Mouse (Mus musculus): ENCODE data around the gene Lrrc2.

Lrrc2 gene

DNA sequence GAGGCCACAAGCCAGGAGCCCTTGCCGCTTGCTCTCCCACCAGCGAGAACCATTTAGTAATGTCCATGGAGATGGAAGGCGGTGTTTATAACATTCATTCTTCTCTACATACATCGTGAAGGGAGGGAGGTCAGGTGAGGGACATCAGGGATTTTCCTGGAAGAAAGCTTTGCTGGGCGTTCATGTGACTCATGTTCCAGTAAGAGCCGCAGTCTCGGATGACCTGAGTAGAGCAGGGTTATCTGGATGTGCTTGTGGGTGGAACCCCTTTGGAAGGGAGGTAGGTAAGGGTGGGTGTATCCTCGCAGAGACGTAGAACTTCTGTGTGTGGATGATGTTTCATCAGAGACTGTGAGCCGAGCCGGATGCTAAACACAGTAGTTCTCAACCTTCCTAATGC is at the start of gene Lrrc2:
Gene Lrrc2, plus strand, starts transcription at position 149 of the 400 bp plus-strand sequence.
- no peak for DNase-seq (ENCODE audit: low spot score in 2 of 2)

DNA sequence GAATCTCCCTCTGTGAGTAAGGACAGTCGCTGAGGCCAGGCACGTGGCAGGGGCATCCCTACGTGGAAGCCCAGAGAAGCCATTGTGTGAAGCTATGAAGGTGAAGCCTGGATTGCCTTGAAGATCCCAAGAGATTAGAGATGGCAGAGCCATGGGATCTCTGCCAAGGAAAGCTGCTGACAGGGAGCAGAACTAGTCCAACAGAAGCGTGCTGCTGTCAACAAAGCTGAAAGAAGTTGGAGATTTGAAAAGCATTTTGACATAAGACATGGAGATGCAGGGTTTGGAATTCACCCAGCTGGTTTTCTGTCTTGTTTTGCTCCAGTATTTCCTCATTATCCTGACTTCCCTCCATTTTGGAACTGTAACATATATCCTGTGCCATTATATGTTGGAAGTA is 49.1 kb upstream of the Lrrc2 start:
- no peak for DNase-seq (ENCODE audit: low spot score in 2 of 2)

DNA sequence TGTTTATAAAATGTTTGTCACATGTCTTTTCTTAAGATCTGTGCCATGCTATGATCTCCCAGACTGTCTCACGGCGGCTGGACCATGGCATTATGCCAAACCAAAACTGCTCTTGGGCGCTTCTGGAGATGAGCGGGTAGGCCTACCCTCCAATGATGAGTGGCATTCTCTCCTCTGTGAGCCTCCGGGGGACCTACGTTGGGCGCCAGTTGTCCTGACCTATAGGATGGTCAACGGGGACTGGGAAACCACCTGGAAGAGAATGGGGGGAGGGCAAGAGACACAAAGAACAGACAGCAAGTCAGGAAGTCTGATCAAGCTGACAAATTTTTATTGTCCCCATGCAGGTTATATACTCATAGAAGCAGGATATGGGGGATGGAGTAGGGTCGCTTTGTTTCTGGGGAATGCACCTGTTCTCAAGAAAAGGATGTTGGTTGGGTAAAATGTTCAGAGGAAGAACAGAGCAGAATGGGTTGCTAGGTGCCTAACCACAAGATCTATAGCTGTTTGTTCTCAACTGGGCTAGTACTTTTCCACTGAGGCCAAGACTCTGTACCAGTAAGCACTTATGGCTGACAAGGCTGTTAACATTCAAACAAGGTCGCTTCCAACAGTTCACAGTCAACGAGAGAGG is 44.0 kb upstream of the Lrrc2 start:
- no peak for DNase-seq (ENCODE audit: low spot score in 2 of 2)

DNA sequence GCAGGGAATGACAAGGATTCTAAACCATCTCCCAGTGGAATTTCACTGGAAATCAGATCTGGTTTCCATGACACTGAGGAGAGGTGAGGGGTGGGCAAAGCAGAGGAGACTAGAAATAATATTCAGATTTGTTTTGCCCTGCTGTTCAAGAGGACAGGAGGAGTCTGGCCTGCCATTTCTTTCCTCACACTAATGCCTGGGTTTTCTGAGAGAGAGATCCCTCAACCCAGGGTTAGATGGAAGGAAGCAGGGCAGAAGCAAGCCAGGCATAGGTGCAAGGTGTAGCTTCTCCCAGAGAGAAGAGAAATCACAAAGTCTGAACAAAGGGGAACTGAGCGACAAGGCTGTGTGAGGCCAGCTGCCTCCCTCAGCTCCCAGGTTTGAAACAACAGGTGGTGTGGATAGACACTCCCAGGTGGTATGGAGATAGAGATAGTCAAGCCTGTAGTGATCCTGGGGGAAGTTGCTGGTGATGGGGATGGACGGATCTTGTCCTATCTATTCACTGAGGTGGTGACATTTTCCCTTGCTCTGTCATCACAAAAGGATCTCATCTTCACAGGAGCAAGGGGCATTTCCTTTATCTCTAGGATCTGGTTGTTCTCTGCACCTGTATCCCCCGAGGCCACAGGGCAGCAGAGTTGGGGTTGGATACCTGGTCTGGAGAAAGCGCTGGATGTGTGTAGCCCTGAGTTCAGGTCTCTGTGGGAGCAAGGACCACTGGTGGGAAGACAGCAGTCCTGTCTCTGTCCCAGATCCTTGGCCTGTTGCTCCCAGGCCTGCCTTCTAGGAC is 43.3 kb upstream of the Lrrc2 start:
- DNase-seq (ENCODE audit: low spot score in 2 of 2): no peak

DNA sequence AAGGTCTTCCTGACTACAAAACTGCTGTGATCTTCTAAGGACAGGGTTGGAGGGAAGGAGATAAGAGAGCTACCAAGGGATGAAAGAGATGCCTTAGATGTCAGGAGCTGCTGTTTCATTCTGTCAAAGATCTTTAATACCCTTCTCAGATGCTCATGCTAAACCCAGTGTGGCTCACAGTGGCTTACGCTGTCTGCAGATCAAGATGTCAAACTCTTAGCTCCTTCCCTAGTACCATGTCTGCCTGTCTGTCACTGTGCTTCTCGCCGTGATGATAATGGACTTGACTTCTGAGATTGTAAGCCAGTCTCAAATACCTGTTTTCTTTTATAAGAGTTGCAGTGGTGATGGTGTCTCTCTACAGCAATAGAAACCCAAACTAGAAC is 42.7 kb upstream of the Lrrc2 start:
- DNase-seq (ENCODE audit: low spot score in 2 of 2): no peak

DNA sequence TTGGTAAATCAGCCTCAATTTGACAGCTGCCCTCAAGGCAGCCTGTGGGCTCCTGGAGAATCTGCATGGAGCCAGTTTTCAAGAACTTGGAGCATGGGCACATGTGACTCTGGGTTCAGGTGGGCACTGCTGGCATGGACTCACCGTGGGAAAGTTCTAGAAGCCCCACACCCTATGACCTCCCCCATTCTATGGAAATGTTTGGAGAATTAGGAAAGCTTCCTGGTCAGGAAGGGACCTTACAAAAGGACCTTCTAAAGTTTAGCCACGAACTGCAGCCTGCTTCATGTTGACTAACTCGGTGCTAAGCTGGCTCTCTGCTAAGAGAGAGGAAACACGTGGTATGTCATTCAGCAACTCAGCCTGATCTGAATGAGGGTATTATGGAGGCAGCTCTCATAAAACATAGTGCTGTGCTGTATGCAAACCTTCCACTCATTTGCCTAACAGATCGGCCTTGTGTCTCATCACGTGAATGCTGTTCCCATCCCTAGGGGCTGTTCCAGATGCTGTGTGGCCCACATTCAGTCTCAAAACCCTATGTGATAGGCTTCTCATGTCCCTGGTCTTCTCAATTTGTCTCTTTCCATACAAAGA is 41.9 kb upstream of the Lrrc2 start:
- no peak for DNase-seq (ENCODE audit: low spot score in 2 of 2)

DNA sequence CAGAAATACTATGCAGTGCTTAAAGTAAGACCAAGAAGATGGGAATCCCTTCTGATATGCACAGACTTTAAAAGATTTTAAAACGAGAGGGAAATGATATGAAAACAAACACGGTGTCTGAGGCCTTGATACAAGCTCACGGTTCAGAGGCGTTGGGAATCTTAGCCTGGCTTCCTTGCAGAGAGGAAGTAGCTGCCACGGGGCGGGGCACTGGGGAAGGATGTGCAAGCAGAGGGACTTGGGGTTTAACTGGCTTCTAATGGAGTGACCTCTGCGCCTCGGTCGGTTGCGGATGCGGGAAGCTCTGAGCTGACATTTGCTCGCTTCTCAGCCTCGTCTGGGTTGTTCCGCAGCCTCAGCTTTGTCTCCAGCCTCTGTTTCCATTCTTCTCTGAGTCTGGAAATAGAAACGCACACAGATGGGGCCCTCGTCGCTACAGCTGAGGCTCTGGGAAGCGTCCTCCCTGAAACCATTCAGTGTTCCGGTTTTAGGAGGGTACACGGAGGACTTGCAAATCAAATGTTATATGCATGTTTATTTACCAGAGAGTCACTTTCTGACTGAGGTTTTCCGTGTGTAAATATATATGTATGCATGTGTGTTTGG is 36.6 kb upstream of the Lrrc2 start:
- DNase-seq (ENCODE audit: low spot score in 2 of 2): no peak

DNA sequence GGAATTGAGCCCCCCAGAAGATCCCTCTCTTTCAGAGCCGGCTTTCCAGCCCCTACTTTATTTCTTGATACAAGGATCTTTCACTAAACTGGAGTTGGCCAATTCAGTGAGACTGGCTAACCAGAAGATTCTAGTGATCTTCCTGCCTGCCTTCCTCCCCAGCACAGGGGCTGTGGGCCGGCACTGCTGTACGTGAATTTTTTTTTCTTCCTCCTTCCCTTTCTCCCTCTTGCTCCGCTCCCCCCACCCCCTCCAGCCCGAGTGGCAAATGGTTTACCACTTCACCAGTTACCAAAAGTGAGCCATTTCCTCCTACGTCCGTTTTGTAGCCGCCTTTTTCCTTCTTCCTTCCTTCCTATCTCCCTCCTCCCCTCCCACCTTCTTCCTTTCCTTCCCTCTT is 35.9 kb upstream of the Lrrc2 start:
- DNase-seq (ENCODE audit: low spot score in 2 of 2): no peak

DNA sequence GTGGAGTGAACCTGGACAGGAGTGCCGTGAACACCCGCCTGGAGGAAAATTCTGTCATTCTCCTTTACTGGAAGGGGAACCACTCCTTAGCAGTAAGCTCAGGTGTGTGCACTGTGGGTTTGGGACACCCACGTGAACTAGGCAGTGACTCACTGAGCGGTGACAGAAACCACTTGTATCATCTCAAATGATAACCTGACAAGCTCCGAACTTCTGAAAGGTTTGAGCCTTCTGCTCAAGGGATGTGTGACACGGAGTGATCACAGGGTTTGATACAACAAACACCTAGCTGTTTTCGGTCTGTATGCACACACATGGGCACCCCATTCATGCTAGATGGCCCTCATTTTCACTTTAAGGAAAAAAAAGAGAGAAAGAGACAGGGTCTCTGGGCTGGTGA is 34.6 kb upstream of the Lrrc2 start, which contains the start of gene Fam240a:
Gene Fam240a, minus strand, starts transcription at position 76 of the 400 bp plus-strand sequence.
- no peak for DNase-seq (ENCODE audit: low spot score in 2 of 2)

DNA sequence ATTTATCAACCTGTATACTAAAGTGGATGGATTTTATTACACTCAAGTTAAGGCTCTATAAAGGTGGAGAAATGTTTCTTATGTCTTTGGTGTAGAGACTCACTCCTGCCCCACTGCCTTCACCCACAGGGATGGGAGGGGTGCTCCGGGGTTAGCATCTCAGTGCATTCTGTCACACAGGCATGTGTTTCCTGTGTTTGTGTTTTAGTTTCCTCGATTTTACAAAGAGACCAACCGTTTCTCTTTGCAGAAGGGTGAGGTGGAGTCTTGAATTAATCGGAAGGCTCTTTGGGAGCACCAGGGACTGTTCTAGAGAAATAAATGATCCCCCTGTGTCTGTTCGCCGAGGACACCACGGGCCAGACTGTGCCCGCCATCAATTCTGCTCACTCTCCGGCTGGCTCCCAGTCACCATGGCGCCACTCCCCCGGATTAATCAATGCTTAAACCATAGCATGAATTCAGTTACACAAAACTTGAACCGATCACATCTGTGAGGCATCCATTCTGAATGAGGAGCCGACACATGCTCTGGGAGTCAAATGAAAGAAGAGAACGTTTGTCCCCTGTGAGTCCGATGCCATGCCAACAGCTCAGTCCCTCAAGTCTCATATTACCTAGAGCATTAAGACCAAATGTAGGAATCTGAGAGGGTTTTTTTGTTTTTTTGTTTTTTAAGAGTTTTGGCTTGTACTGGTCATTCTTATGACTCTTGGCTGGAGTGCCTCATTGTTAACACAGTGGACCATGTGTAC is 30.5 kb upstream of the Lrrc2 start:
- DNase-seq (ENCODE audit: low spot score in 2 of 2): no peak

DNA sequence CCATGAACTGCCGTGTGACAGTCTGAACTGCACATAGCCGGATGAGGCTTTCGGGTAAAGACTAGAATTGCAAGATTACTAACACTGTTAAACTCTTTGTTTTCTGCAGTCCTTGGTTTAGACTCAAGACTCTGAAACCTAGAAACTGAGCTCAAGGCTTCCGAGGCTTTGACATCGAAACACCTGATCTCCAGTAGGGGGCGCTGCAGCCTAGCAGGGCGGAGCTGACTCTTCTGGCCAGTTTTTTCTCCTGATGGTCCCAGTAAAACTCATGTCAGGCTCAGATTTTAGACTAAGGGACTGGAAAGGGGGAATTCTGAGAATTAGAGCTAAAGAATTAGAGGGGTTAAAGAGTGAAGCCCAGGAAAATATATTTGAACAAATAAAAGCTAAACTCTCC is 28.6 kb upstream of the Lrrc2 start:
- DNase-seq (ENCODE audit: low spot score in 2 of 2): peak in 1 of 2 experiments; percentile 56

DNA sequence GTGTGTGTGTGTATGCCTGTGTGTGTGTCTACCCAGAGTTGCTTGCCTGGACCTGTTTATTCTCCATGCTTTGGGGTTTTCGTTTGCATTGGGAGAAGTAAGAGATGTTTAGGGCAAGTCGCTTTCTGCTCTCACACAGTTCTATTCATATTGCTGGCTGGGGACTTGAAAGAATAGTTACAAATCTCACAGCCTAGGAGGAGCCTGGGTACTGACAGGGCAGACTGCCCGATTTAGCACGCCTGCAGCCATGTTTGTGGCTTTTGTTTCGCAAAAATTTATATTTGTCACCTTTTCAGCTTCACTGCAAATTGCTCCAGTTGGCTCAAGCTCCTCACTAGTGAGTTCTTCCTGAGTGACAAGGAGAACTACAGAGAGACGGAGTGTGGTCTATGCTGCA is 19.8 kb upstream of the Lrrc2 start:
- no peak for DNase-seq (ENCODE audit: low spot score in 2 of 2)

DNA sequence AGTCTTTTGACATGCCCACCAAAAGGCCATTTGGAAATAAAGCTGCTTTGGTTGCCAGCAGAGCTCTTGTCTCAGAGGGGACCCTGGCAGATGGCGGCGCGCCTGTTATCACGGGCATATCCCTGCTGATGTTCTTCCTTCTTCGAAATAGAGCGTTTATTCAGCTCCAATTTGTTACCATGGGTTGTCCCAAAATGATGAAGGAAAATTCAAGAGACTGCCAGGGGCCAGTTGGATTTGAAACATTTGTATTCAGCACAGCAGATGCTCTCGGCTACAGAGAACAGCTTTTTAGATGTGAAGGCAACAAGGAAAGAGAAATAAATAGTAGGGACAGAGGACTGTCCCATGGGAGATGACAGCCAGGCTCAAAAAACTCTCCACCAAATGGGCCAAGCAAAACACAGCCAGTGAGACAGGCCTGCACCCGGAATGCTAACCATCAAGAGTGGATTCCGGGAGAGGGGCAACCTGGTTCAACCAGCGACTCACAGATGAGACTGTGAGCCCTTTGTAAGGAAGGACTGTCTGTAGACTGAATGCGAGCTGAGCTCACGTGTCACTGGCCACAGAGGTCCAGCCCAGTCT is 17.4 kb upstream of the Lrrc2 start:
- DNase-seq (ENCODE audit: low spot score in 2 of 2): peak; percentile 18 to 29

DNA sequence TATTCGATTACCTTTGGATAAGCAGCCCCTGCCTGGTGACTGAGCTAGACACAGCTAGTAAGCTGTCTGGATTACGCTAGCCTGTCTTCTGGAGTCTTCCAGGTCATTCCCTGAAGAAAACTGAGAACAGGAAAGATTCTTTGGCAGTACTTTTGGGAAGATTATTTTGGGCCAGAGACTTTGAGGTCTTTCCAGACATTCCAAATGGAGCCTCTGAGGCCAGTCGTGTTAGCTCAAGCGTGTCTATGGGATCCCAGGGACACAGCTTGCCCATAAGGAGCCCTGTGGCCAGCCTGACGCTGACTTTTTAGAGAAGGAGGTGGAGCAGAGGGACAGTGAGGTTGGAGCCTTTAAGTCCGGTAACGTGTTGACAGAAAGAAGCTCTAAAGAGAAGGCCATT is 15.4 kb upstream of the Lrrc2 start:
- no peak for DNase-seq (ENCODE audit: low spot score in 2 of 2)

DNA sequence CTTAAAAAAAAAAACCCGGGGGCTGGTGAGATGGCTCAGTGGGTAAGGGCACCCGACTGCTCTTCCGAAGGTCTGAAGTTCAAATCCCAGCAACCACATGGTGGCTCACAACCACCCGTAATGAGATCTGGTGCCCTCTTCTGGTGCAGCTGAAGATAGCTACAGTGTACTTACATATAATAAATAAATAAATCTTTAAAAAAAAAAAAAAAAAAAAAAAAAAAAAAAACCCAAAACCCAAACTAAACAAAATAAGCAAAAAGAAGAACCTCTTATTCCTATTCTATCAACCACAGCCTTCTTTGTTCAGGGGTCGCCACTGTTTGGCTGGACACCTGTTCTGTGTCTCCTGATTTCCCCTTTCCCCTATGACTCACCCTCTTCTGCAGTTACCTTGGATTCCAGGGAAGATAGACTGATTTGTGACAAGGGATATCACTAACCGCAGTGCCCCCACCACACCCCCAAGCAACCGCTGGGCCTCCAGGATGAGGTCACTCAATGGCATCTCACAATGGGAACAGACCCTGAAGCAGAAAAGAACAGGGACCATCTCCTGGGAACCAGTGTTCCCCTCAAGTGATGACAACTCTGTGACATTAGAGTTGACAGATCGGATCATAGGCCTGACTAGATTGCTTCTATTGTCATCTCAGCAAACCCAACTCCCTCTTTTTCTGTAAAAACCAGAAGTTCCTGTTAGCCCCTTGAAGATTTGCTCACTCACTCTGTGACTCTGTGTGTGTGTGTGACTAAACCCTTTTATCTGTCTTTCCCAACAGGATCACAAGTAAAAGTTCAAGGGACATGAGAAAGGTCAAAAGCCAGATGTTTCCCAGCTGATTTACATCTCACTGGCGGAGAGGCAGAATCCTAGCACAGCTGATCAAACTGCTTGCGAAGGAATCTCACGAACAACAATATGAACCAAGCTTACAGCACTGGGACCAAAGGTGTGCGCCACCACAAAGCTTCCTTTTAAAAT is 13.5 kb upstream of the Lrrc2 start:
- DNase-seq (ENCODE audit: low spot score in 2 of 2): no peak

DNA sequence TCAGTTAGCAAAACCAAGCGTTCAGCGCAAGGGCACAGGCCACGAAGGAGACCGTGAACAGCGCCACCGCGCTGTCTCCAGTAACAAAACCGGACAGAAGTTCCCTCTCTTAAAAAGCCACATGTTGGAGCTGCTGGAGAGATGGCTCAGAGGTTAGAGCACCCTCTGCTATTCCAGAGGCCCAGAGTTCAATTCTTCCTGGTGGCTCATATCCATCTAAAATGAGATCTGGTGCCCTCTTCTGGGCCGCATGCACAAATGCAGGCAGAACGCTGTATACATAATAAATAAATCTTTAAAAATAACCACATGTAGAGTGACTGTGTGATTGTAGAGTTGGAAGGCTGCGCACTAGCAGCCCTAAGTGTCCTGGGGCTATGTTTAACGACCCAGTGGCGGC is 7.1 kb upstream of the Lrrc2 start:
- no peak for DNase-seq (ENCODE audit: low spot score in 2 of 2)

DNA sequence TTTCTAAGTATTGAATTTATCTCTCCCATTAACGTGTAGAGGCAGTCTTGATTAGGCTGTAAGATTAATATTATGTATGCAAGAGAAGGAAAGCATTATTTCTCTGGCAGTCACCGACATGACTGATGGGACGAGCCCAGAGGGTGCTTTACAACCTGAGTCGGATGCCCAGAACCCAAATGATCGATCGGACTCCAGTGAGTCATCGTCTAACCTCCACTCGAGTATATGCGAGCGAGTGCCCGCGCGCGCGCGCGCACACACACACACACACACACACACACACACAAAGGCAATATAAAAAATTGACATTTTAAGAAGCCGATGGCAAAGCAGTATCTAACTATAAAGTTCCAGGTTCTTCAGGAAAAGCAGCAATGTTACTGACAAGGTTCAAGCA is 6.0 kb upstream of the Lrrc2 start:
- DNase-seq (ENCODE audit: low spot score in 2 of 2): no peak

DNA sequence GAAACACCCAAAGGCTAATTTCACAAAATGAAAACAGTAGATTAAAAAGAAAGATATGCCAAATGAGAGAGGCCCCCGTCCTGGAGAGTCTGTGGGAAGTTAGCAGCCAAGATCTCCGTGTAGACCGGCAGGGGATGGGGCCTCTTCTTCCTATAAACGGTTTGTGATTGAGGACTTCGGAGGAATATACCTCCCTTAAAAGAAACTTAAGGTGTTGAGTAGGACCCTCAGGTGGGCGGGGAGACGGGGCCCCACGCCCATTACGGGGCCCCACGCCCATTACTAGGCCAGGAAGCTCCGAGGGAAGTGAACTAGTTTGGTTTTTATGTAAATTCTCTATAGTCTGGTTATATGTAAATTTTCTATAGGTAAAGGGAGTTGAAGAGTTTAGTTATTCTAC is 5.4 kb upstream of the Lrrc2 start, which contains the start of gene Tdgf1:
Gene Tdgf1, minus strand, starts transcription at position 233 of the 400 bp plus-strand sequence.
- no peak for DNase-seq (ENCODE audit: low spot score in 2 of 2)

DNA sequence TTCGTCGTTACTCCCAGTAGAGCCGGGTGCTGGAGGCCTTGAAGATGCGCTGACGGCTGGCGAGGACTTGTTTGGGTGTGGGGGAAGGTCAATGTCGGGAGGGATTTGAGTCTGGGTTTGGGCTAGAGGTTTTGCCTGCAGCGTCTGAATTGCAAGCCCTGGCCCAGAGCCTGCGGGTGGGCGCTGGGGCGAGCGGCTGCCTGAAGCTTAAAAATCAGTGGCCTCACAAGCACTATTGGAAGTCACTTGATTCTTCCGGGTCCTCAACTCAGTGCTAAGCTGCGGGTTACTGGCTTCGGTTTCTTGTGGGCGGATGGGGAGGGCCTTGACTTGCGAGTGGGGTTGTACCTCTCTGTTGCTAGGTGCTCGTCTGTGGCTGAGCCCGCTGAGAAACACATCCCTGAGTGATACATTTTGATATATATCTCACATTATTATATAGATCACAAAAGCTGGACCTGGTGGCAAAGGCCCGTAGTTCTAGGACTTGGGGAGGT is 4.7 kb upstream of the Lrrc2 start:
- DNase-seq (ENCODE audit: low spot score in 2 of 2): no peak

DNA sequence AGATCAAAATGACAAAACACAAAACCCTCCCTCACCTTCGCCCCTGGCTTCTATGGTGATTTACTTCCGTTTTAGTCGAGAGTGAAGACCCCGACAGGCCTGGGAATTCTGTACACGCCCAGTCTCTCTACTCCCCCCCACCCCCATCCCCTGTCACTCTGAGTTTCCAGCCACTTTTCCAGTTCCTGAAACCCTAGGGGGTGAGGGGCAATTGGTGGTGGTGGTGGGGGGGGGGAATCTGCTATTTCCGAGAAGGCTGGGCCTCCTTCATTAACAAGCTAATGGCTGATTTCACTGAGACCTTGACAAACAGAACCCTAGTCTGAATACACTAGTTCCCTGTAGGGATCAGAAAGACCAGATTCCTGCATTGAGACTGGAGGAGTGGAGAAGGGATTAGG is 4.1 kb upstream of the Lrrc2 start:
- DNase-seq (ENCODE audit: low spot score in 2 of 2): no peak

Data from left cerebral cortex, adult 9 months (tissue).